Mouse (Mus musculus): Measurements from ENCODE around the gene Cox5b.
A peak's percentile ranks its signal among the peaks of the same experiment; 100 is the strongest.

Gene Cox5b

DNA sequence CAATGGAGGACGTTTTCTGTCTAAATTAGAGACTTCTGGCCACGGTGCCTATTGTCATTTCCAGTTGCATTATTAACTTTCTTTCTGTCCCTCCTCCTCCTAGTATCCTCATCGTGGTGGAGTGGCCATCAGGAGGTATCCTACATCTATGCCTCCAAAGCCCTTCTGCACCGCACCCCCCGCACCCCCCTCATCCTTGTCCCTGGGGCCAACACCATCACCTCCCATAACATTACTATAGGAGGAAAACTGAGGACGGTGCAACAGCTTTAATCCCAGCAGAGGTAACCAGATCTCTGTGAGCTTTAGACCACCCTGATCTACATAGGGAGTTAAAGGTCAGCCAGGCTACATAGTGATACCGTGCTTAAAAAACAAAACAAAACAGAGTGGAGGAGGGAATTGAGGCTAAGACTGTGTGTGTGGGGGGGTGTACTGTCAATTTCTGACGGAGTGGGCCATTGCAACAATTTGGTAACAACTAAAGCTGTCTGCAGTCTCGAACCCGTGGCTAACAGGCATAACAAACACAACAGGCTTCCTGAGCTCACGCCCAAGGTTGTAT is 496 bp upstream of the Cox5b start:
- DNase-seq (ENCODE audit: low spot score), result no peak

DNA sequence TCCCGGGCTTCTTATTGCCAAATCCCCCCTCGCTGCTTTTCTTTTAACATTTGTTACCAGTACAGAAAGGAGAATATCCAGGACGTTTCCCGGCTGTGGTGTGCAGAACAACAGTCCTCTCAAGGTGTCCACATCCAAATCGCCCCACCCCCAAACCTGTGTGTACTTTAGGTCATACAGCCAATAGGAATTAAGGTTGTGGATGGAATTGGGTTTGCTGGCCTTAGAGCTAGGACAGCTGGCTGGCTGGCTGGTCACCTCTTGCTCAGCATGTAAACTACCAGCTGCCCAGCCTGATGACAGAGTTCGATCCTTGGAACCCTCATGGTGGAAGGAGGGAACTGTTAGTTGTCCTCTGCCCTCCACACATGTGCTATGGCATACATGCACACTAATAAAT is 3.6 kb downstream of the Cox5b start:
- no peak for DNase-seq (ENCODE audit: low spot score)

GRCm38 (mm10) chr1:36696411-36696810 is 5.2 kb downstream of the Cox5b start:
- no peak for DNase-seq (ENCODE audit: low spot score)

- DNase-seq (ENCODE audit: low spot score), result no peak
Measured at GRCm38 (mm10) chr1:36697030-36697429, 5.8 kb downstream of the Cox5b start.

- no peak for DNase-seq (ENCODE audit: low spot score)
Measured at GRCm38 (mm10) chr1:36707166-36707565, 15.9 kb downstream of the Cox5b start.

DNA sequence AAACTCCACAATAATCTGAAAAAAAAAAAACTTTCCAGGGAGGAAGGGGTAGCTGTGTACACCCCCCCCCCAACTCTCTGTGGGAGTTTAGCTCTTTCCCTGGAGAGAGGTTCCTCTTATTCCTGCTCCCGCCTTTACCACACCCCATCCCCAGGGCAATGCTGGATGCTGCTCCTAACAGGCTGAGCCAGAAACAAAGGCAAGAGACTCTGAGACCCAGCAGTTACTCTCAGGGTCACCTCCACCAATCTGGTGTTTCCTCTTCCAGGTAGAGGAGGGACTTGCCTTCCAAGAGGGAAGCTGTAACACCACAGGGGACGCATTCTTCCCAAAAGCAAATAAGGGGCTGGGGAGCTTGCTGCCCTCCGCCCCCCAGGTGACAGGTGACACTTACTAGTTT is 16.5 kb downstream of the Cox5b start:
- DNase-seq (ENCODE audit: low spot score), result no peak

- DNase-seq (ENCODE audit: low spot score), result no peak
Measured at GRCm38 (mm10) chr1:36708626-36709025, 17.4 kb downstream of the Cox5b start.

DNA sequence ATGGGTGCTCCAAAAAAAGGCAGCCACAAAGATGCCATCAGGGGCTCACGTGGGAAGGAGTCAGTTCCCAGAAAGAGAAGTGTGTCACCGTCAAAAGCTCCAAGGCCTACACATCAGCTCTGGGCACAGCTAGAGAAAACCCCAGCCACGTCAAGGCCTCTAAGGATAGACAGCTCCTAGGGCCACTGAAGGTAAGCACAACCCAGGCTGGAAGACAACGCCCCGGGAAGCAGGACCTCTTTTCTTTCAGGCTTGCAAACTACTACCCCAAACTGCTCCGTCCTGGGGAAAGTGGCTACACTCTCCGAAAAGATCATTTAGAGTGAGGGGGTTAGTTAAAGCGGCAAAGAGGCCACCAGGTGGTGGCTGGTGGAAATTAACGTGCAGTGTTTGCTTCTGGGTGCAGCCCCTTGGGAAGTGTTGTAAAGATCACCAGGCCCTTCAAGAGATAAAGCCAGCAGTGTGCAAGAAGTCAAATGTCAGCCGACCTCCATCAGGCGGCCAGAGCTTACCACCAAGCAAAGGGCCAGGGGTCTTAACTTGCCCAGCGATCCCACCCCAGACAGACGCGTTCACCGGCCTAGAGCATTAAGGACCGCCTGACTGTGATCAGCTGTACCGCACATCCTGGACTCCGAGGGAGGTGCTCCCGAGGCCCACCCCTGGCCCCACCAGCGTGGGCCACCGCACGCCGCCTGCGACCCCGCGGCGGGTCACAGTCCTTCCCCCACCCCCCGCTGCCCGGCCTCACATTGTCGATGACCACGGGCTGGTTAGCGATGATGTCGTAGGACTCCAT is 18.0 kb downstream of the Cox5b start:
- no peak for DNase-seq (ENCODE audit: low spot score)

DNA sequence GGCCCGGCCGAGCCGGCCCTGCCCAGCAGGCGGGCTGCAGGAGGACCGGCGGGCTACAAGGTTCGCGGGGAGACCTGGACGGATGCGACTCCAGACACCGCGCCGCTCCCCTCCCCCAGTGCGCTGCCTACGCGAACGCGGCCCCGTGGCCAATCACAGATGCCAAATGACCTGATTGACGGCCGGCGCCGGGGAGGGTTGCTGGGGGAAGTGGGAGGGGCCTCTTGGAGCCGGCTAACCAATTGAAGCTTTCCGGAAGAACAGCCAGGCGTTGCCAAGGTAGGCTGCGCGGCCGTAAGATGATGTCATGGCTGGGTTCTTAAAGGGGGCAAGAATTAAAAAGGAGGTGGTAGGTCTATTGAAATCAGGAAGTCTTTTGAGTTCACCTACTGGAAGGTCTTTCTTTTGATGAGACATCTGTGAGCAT is 18.6 kb downstream of the Cox5b start, which contains the start of gene 4933424G06Rik:
TSS of gene 4933424G06Rik (plus strand) at position 296 of the 427 bp plus-strand sequence.
- peak; percentile 97 for DNase-seq (ENCODE audit: low spot score)

GRCm38 (mm10) chr1:36711104-36711503 is 19.9 kb downstream of the Cox5b start:
- DNase-seq (ENCODE audit: low spot score), result no peak

GRCm38 (mm10) chr1:36714311-36714710 is 23.1 kb downstream of the Cox5b start, which contains the start of gene Actr1b:
Gene Actr1b, minus strand, starts transcription at chr1:36714422.
- DNase-seq (ENCODE audit: low spot score), result no peak

DNA sequence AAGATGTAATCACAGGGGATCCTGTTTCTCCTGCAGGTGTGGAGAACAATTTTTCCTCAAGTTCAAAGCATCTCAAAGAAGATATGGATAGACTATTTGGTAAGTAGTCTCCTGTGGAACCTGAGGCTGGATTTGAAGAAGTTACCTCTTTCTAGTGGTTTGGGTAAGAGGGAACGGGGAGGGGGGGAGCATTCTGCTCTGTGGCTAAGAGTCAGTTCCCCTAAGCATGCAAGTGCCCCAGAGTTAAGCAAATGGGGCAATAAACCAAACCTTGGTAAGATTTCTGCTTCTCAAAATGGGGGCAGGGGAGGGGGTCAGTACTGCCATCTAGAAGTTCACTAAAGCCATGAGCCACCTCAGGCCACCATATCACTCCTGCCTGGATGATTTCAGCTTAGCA is 27.5 kb downstream of the Cox5b start:
- no peak for DNase-seq (ENCODE audit: low spot score)

DNA sequence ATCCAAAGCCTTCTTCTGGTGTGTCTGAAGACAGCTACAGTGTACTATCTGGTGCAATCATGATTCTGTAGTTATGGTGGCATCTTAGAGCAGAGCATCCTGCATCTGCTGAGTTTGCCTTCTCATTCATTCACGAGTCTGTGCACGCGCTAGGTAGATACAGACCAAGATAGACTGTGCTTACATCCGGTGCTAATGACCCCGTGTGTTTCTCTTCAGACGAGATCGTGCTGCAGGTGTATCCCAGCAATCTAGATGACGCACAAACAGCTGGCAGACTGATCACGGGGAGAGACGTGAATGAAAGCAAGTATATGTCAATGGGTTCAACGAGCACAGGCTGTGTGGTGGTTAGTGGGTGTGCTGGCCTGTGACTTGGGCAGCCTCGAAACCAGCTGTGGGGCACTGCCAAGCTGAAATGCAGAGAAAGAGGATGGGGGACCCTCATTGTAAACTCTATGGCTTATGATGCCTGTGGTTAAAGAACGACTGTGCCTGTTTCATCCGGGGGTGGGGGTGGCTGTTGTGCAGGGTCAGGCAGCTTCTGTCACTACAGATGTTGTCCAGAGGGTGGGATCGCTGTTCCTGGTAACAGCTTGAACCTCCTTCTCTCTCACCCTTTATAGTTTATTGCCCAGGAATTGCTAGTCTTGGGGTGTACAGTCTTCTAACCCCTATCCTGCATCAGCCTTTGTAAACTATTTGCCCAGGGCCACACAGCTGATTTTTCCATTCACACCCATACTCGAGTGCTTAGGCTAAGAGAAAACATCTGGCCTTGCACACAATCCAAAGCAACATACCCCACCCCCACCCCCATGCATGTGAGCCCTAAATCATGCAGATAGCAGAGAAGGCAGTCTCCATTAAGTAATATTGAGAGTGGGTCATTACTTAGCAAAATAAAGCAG is 32.2 kb downstream of the Cox5b start:
- DNase-seq (ENCODE audit: low spot score), result no peak

GRCm38 (mm10) chr1:36724057-36724431 is 32.8 kb downstream of the Cox5b start:
- DNase-seq (ENCODE audit: low spot score), result no peak

GRCm38 (mm10) chr1:36737300-36737699 is 46.1 kb downstream of the Cox5b start:
- DNase-seq (ENCODE audit: low spot score), result peak; percentile 69

GRCm38 (mm10) chr1:36739231-36739630 is 48.0 kb downstream of the Cox5b start:
- no peak for DNase-seq (ENCODE audit: low spot score)

GRCm38 (mm10) chr1:36743046-36743445 is 51.8 kb downstream of the Cox5b start:
- no peak for DNase-seq (ENCODE audit: low spot score)

All from testis, postnatal 14 days (tissue).